Mouse (Mus musculus) forebrain, postnatal 0 days (tissue): ENCODE results near the gene Fam81a. TPM values are rescaled to one million over a fixed set of nuclear protein-coding genes. Genes with fewer than 3 reads are reported as not detected.

Experiments
- ATAC-seq: fragments of 200-750 bp; cut with Nextera tagmentation; 2 replicates; pipeline ENCODE4 v1.8.0; 2017; ENCODE audit warnings: mild to moderate bottlenecking, moderate library complexity
- DNase-seq: peaks from one replicate; pipeline ENCODE4 v3.0.0-alpha.2; 2015
- H3K27ac ChIP-seq: fragments of 300-500 bp; sonication (generic); 2 replicates; pipeline ENCODE4 v1.5.1; 2014; ENCODE audit warnings: low read depth, mild to moderate bottlenecking, antibody characterized with exemption, low read length, moderate library complexity, mixed read lengths
- H3K27me3 ChIP-seq: fragments of 300-500 bp; sonication (generic); 2 replicates; pipeline ENCODE4 v1.6.1; 2014; ENCODE audit warnings: mild to moderate bottlenecking, low read length, mixed read lengths; ENCODE audit not compliant: insufficient read depth
- H3K36me3 ChIP-seq: fragments of 300-500 bp; sonication (generic); 2 replicates; pipeline ENCODE4 v1.6.1; 2014; ENCODE audit warnings: mild to moderate bottlenecking, moderate library complexity; ENCODE audit not compliant: insufficient read depth
- H3K4me1 ChIP-seq: fragments of 300-500 bp; sonication (generic); 2 replicates; pipeline ENCODE4 v1.6.1; 2014; ENCODE audit warnings: antibody characterized with exemption; ENCODE audit not compliant: insufficient read depth
- H3K4me2 ChIP-seq: fragments of 300-500 bp; sonication (generic); 2 replicates; pipeline ENCODE4 v1.6.1; 2014; ENCODE audit warnings: low read depth, mild to moderate bottlenecking, moderate library complexity
- H3K4me3 ChIP-seq: fragments of 300-500 bp; sonication (generic); 2 replicates; pipeline ENCODE4 v1.5.1; 2014; ENCODE audit warnings: low read depth, low read length, mixed read lengths
- H3K9ac ChIP-seq: fragments of 300-500 bp; sonication (generic); 2 replicates; pipeline ENCODE4 v1.6.1; 2014; ENCODE audit warnings: mild to moderate bottlenecking
- H3K9me3 ChIP-seq: fragments of 300-500 bp; sonication (generic); 2 replicates; pipeline ENCODE4 v1.6.1; 2016; ENCODE audit warnings: low read length
- CTCF ChIP-seq: sonication (generic); IDR thresholded peaks from 2 replicates; pipeline ENCODE4 v1.5.1; 2016; ENCODE audit warnings: antibody characterized with exemption, control low read depth, low read depth
- WGBS: fragments of 180-500 bp; shearing (Covaris S2); extraction: QIAGEN DNeasy Blood & Tissue Kit; methylation state at CpG from one replicate; pipeline ENCODE4 v1.1.7; 2014; 5-methylcytosine and 5-hydroxymethylcytosine counted together
- polyA plus RNA-seq: library from polyadenylated mRNA; unstranded; fragments of >200 nt; fragmentation: Nextera tagmentation; extraction: Ambion mirVana; gene quantifications from 2 replicates; pipeline ENCODE4 v1.2.1, GENCODE M21; 2015
- total RNA-seq: library from RNA; depleted of rRNA; stranded (reverse); fragments of >200 nt; gene quantifications from 2 replicates; pipeline ENCODE4 v1.2.3, GENCODE M21; 2014; rRNA removed

The Fam81a gene
- total RNA-seq: 25.6 and 33.5 TPM in 2 replicates
- 16.4 and 29.4 TPM in 2 replicates for polyA plus RNA-seq

DNA sequence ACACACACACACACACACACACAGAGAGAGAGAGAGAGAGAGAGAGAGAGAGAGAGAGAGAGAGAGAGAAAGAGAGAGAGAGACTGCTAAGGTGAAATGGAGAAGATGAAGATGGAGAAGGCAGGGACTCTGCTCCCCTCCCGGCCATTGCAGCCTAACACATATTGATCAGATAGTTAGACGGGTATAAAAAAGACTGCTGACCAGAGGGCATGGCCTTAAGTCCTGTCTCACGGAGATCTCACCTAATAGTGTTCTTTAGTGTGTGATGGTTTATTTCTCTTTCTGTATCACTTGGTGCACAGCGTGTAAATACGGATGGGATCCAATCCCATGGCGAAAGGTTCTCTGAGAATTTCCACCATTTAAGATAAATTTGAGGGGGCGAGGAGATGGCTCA is at the start of gene Fam81a:
Gene Fam81a, minus strand, starts transcription at position 101 of the 400 bp plus-strand sequence.
- peak within 1 kb of the TSS; percentile 72 for H3K9ac ChIP-seq
- peak within 1 kb of the TSS; percentile 74 for H3K4me3 ChIP-seq
- ATAC-seq (no peak), DNase-seq (no peak)
- H3K27me3 ChIP-seq: no peaks in the 10 kb centered on the region
- 76% methylated on average over 7 of the region's 7 CpGs for WGBS
- H3K9me3 ChIP-seq: no peaks in the 10 kb centered on the region
- peaks cover 4% of the 10 kb centered on the region; the same call in 1 of the 2 replicates for H3K4me1 ChIP-seq
- H3K36me3 ChIP-seq: no peaks in the 10 kb centered on the region
- peak within 1 kb of the TSS; percentile 78 for H3K4me2 ChIP-seq
- peak within 1 kb of the TSS; percentile 76 for H3K27ac ChIP-seq
- no peak for TF ChIP-seq CTCF

DNA sequence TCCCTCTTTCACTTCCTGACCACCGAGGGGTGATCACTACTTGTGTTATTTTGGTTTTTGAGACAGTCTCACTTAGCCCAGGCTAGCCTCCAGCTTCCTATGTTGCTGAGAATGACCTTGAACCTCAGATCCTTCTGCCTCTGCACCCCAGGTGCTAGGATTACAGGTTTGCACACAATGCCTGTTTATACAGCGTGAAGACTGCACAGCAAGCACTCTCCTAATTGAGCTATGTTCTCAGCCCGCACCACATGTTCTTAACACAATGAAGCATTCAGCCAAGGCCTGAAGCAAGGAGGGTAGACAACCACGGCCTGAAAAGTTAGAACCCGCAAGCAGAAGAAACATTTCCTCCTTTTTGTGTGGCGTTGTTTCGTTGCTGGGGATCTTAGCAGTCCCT is 40.3 kb upstream of the Fam81a start:
- no peaks in the 10 kb centered on the region for H3K27me3 ChIP-seq
- DNase-seq (no peak), ATAC-seq (no peak)
- WGBS: 25% methylated on average over 7 of the region's 7 CpGs
- H3K27ac ChIP-seq: no peak overlapping the region
- no peaks in the 10 kb centered on the region for H3K9me3 ChIP-seq
- no peak overlapping the region for H3K4me2 ChIP-seq
- no peak overlapping the region for H3K4me3 ChIP-seq
- no peak for TF ChIP-seq CTCF
- H3K9ac ChIP-seq: no peak overlapping the region
- H3K36me3 ChIP-seq: no peaks in the 10 kb centered on the region
- H3K4me1 ChIP-seq: no peaks in the 10 kb centered on the region

DNA sequence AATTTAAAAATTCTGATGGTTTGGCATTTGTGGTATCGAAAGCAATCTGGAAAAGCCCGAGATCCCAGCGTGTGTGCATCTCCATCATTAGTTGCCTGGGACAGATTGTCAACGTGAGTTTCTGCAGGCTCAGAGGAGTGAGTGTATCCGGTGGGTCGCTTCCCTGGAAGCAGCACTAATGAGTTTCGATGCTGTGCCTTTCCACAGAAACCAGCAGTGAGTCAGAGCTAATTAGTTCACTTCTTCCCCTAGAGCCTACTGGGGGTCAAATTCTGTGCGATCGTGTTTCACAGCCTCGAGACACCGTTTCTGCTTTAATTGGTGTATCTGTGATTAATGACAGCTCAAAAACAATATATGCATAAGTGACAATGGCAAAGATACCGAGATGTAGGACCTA is 39.4 kb upstream of the Fam81a start:
- Histone ChIP-seq H3K9ac (no peak overlapping the region), H3K27ac (no peak overlapping the region), H3K36me3 (no peaks in the 10 kb centered on the region), H3K4me3 (no peak overlapping the region), H3K4me2 (no peak overlapping the region), H3K4me1 (no peaks in the 10 kb centered on the region), H3K9me3 (no peaks in the 10 kb centered on the region), H3K27me3 (no peaks in the 10 kb centered on the region)
- ATAC-seq (peak; percentile 82), DNase-seq (peak; percentile 44)
- TF ChIP-seq CTCF: no peak
- WGBS: 16% methylated on average over 12 of the region's 12 CpGs

DNA sequence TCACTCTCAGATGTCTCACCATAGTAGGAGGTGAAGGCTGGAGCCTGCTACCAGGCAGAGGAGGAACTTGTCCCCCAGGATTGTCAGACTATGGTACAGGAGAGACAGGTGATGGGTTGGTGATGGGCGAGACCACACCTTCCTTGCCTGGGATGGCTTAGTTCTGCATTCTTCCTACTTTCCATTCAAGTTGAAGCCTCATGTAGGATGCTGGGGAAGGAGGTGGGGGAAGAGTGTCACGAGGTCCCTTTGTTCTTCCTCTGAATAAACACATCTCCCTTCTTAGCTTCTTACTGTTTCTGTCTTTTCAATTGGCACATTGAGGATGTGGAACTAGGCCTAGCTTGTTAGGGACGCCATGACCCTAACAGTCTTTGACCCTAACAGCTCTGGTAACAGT is 33.9 kb upstream of the Fam81a start:
- Histone ChIP-seq H3K4me3 (no peak overlapping the region), H3K36me3 (no peaks in the 10 kb centered on the region), H3K4me1 (no peaks in the 10 kb centered on the region), H3K9ac (no peak overlapping the region), H3K4me2 (no peak overlapping the region), H3K27me3 (no peaks in the 10 kb centered on the region), H3K9me3 (no peaks in the 10 kb centered on the region), H3K27ac (no peak overlapping the region)
- WGBS: 84% methylated on average over 3 of the region's 3 CpGs
- ATAC-seq (no peak), DNase-seq (no peak)
- TF ChIP-seq CTCF: no peak

DNA sequence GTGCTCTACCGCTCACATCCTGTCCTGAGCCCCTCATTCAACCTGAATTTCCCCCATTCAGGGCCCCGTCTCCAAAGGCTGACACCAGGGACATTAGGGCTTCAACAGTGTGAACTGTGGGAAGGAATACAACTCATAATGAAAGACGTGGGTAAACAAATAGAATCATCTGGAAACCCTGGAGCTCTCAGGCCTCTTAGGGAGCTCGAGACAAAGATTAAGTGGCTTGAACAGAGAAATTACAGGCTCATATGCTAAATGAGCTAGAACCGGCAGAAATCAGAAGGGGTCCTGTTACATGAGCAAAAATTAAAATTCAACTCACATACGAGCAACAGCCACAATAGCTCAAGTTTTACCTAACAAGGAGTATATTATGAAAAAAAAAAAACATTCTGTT is 32.5 kb upstream of the Fam81a start:
- H3K4me1 ChIP-seq: no peaks in the 10 kb centered on the region
- no peak for TF ChIP-seq CTCF
- WGBS: 12% methylated on average over 6 of the region's 6 CpGs
- no peaks in the 10 kb centered on the region for H3K36me3 ChIP-seq
- H3K27me3 ChIP-seq: no peaks in the 10 kb centered on the region
- no peak overlapping the region for H3K9ac ChIP-seq
- no peak overlapping the region for H3K4me3 ChIP-seq
- DNase-seq (no peak), ATAC-seq (peak; percentile 47; the same call in 1 of the 2 replicates)
- no peaks in the 10 kb centered on the region for H3K9me3 ChIP-seq
- no peak overlapping the region for H3K4me2 ChIP-seq
- H3K27ac ChIP-seq: no peak overlapping the region

DNA sequence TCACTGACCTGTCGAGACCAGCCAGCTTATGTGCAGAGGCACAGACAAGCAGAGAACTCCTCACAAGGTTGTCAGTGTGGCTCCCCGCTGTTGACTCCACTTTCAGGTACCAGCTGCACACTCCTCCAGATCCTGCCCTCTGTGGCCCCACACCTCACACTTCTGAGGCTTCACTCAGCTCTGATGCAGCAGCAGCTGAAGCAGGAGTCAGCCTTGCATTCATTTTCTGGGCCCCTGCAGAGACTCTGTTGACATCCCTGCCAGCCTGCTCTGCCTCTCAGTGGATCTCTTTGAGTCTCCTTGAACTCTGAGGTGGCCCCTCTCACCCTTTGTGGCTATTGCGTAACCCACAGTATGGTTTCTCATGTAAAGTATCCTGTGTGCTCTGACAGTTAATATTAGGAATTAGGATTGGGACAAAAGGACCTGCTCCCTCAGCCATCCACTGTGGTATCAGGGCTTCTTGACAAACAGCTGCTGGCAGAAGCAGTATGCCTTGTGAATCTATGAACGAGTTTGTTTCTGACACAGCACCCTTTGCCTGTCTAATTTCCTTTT is 32.0 kb upstream of the Fam81a start:
- H3K27ac ChIP-seq: no peak overlapping the region
- H3K4me2 ChIP-seq: no peak overlapping the region
- WGBS: 36% methylated on average over 4 of the region's 4 CpGs
- no peak overlapping the region for H3K4me3 ChIP-seq
- ATAC-seq: no peak
- H3K36me3 ChIP-seq: no peaks in the 10 kb centered on the region
- no peaks in the 10 kb centered on the region for H3K9me3 ChIP-seq
- H3K27me3 ChIP-seq: no peaks in the 10 kb centered on the region
- no peaks in the 10 kb centered on the region for H3K4me1 ChIP-seq
- no peak for DNase-seq
- TF ChIP-seq CTCF: no peak
- no peak overlapping the region for H3K9ac ChIP-seq

DNA sequence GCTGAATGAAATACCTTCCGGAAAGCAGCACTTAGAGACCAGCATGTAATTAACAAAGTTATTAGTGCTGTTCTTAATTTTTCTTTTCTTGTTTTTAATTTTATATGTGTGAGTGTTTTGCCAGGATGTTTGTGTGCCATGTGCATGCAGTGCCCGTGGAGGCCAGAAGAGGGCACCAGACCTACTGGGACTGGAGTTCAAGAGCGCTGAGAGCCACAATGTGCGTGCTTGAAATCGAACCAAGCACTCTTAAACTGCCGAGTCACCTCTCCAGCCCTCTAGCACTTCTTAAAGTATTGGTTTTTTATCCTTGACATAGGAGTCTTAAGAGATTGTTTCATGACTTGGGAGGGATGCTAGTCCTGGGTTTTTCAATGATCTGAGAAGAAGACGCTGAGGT is 26.6 kb upstream of the Fam81a start:
- H3K27me3 ChIP-seq: no peaks in the 10 kb centered on the region
- ATAC-seq: no peak
- H3K4me2 ChIP-seq: no peak overlapping the region
- no peak for DNase-seq
- H3K9ac ChIP-seq: no peak overlapping the region
- 85% methylated on average over 7 of the region's 7 CpGs for WGBS
- H3K36me3 ChIP-seq: no peaks in the 10 kb centered on the region
- TF ChIP-seq CTCF: peak; percentile 43
- no peaks in the 10 kb centered on the region for H3K4me1 ChIP-seq
- H3K27ac ChIP-seq: no peak overlapping the region
- no peak overlapping the region for H3K4me3 ChIP-seq
- H3K9me3 ChIP-seq: no peaks in the 10 kb centered on the region
